Mouse (Mus musculus) forebrain, embryonic 10.5 days (tissue): ENCODE measurements around the gene Fhit. TPM values are rescaled to one million over a fixed set of nuclear protein-coding genes. Genes with fewer than 3 reads are reported as not detected.
A peak's percentile ranks its signal among the peaks of the same experiment; 100 is the strongest.

Experiments
- DNase-seq: peaks from one replicate; pipeline ENCODE4 v3.0.0-alpha.2; 2017; ENCODE audit warnings: low spot score; ENCODE audit errors: extremely low spot score
- H3K27ac ChIP-seq: fragments of 300-500 bp; sonication (generic); 2 replicates; pipeline ENCODE4 v1.5.1; 2016; ENCODE audit warnings: mild to moderate bottlenecking
- H3K27me3 ChIP-seq: fragments of 300-500 bp; sonication (generic); 2 replicates; pipeline ENCODE4 v1.6.1; 2016; ENCODE audit warnings: mild to moderate bottlenecking; ENCODE audit not compliant: poor library complexity, severe bottlenecking
- H3K36me3 ChIP-seq: fragments of 300-500 bp; sonication (generic); replicated peaks from 2 replicates; pipeline ENCODE4 v1.6.1; 2016; ENCODE audit warnings: mild to moderate bottlenecking, moderate library complexity
- H3K4me1 ChIP-seq: fragments of 300-500 bp; sonication (generic); 2 replicates; pipeline ENCODE4 v1.6.1; 2016
- H3K4me3 ChIP-seq: fragments of 300-500 bp; sonication (generic); 2 replicates; pipeline ENCODE4 v1.5.1; 2016; ENCODE audit warnings: mild to moderate bottlenecking, moderate library complexity
- H3K9me3 ChIP-seq: fragments of 300-500 bp; sonication (generic); 2 replicates; pipeline ENCODE4 v1.6.1; 2016; ENCODE audit warnings: mild to moderate bottlenecking, moderate library complexity
- WGBS: fragments of 180-500 bp; shearing (Covaris S2); methylation state at CpG from one replicate; pipeline ENCODE4 v1.1.7; 2016; 5-methylcytosine and 5-hydroxymethylcytosine counted together
- polyA plus RNA-seq: library from polyadenylated mRNA; unstranded; fragments of >200 nt; fragmentation: Nextera tagmentation; extraction: Ambion mirVana; gene quantifications from 2 replicates; pipeline ENCODE4 v1.2.1, GENCODE M21; 2016

Fhit gene
- polyA plus RNA-seq, 1 experiment from 2014 or later = 1.4 TPM

DNA sequence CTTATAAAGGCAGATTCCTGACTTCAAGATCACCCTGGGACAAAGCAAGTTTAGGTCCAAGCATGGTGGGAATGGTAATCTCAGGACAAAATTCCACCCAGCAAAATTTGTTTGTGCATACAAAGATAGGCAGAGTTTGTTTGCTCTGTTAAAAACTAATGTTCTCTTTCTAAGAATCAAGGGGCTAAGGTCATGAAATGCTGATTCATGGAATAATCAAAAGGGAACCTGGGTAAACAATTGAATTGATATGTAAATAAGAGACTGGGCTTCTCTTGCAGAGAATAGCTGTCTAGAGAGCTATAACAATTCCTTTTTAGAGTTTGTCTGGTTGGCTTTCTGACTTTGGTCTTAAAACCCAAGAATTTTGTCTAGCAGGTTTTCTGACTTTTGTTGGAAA lies 647.8 kb downstream of the Fhit start:
- no peaks in the 10 kb centered on the region for H3K27me3 ChIP-seq
- H3K36me3 ChIP-seq = no peaks in the 10 kb centered on the region
- no peaks in the 10 kb centered on the region for H3K9me3 ChIP-seq
- no peak for DNase-seq
- H3K27ac ChIP-seq = no peak overlapping the region
- H3K4me1 ChIP-seq = no peaks in the 10 kb centered on the region
- no peak overlapping the region for H3K4me3 ChIP-seq

DNA sequence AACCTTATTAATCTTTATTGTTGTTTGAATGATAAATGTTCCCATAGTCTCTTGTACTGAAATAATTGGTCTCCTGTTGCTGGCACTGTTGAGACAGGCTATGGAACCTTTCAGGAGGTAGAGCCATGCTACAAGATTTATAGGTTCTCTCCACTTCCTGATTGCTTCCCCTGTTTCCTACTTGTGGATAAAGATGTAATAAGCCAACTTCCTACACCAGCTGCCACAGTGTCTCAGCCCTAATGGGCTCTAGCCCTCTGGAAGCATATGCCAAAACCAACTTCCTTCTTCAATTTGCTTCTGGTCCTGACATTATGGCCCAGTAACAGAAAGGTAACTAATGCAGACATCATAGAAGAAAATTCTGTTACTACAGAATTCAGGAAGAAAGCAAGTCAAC lies 652.6 kb downstream of the Fhit start:
- Histone ChIP-seq H3K27me3 (no peaks in the 10 kb centered on the region), H3K27ac (no peak overlapping the region), H3K4me1 (peaks cover 9% of the 10 kb centered on the region), H3K4me3 (no peak overlapping the region), H3K9me3 (no peaks in the 10 kb centered on the region), H3K36me3 (no peaks in the 10 kb centered on the region)
- DNase-seq = no peak

DNA sequence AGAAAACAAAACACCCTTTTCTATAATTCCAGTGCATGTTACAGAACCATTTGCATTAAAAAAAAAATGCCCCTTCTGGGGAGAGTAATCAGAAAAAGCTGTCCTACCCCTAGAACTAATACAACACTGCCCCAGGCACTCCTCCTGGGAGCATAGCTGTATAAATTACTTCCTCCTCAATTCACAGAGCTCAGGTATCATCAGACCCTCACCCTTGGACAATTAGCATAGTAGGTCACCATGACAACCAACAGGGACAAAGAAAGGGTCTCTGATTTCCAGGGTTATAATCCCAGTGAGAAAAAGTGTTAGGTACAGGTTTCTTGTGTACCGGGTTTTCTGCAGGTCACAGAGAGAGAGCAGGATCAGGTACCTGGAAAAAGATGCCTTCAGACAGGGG lies 654.3 kb downstream of the Fhit start:
- Histone ChIP-seq H3K4me3 (no peak overlapping the region), H3K27ac (no peak overlapping the region), H3K4me1 (peaks cover 9% of the 10 kb centered on the region), H3K27me3 (no peaks in the 10 kb centered on the region), H3K36me3 (no peaks in the 10 kb centered on the region), H3K9me3 (no peaks in the 10 kb centered on the region)
- 53% methylated on average over 1 of the region's 1 CpGs for WGBS
- no peak for DNase-seq

DNA sequence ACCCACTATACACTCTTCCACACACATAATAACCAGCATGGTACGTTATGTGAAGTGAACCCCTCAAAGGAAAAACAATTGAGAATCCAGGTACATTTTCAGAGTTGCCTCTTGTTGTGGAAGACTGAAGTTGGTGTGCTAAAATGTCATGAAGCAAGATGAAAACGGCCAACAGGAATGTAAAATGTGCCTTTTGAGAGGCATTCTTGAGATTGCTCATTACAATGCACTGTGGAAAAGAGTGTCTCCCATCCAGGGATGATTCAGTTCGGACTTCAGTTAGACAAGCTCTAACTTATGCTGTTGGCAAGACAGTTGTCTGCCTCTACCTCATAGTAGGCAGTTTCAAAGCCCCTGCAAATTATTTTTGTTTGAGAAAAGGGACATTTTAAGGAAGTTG lies 676.0 kb downstream of the Fhit start:
- Histone ChIP-seq H3K9me3 (no peaks in the 10 kb centered on the region), H3K27ac (no peak overlapping the region), H3K36me3 (no peaks in the 10 kb centered on the region), H3K4me1 (no peaks in the 10 kb centered on the region), H3K4me3 (no peak overlapping the region), H3K27me3 (no peaks in the 10 kb centered on the region)
- no peak for DNase-seq
- 88% methylated on average over 3 of the region's 3 CpGs for WGBS

DNA sequence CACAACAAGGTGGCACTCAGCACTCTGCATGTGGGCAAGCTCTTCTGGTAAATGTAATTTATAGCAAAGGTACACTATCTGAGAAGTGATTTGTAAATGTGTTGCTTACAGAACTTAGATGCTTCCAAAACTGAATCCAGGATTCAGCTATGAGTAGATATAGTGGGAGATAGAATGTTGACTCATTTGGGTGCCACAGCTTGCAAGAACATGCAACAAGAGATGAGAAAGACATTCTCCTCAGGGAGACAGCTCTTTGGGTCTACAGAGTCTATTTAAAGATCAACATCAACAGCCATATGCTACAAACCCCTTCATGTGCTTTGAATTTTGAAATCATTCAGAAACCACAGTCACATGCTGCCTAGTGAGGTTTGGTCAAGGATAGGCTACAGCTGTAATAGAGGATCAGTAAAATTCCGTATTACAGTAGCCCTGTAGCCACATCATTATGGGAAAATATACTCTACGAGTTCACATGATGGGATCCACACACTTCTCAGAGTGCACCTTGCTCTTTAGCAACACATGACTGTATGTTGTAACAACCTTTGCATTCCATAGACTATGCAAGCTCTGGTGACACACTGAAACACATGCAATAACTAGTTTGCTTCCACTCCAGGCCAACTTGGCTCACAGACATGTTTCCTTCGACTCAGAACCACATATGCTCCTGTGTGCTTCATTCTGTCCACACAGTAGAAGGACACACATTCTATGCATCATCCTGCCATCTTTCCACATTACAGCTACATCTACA lies 678.8 kb downstream of the Fhit start:
- Histone ChIP-seq H3K36me3 (no peaks in the 10 kb centered on the region), H3K27me3 (no peaks in the 10 kb centered on the region), H3K27ac (no peak overlapping the region), H3K9me3 (no peaks in the 10 kb centered on the region), H3K4me3 (no peak overlapping the region), H3K4me1 (no peaks in the 10 kb centered on the region)
- 86% methylated on average over 3 of the region's 3 CpGs for WGBS
- no peak for DNase-seq

DNA sequence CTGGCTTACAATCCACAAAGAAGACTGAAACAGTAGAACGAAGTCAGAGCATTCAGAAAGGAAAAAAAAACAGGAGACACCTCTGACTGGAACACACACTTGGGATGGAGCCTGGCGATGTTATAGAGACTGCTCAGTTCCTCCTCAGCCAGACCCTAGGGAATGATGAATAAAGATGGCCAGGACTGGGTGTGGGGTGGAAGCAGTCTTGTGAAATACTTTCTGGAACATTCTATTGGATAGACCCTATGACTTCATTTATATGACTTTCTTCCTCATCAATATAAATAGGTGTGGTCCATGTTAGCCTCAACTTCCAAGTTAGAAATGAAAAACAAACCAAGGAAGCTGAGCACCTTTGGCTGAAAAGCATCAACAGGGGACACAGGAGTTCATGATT lies 680.5 kb downstream of the Fhit start:
- WGBS = 83% methylated on average over 2 of the region's 2 CpGs
- H3K27me3 ChIP-seq = no peaks in the 10 kb centered on the region
- no peaks in the 10 kb centered on the region for H3K9me3 ChIP-seq
- H3K4me1 ChIP-seq = no peaks in the 10 kb centered on the region
- no peak for DNase-seq
- no peak overlapping the region for H3K4me3 ChIP-seq
- no peak overlapping the region for H3K27ac ChIP-seq
- H3K36me3 ChIP-seq = no peaks in the 10 kb centered on the region

DNA sequence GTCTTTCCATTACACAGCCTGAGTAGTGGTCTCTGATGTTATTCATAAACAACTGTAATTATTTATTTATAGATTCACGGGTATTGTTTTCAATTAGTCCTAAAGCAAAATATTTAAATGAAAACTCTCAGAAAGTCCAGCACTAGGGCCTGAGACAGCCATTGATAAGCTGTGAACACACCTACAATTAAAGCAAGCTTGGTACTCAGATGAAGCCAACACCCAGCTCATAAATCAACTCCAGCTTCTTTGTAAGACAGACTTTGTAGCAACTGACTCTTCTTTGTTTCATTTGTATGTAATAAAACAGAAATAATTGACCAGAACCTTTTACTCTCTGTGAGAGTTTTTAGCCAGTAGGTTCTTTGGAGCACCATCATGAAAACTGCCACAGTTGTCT lies 681.2 kb downstream of the Fhit start:
- 85% methylated on average over 1 of the region's 1 CpGs for WGBS
- no peak for DNase-seq
- H3K4me3 ChIP-seq = no peak overlapping the region
- H3K36me3 ChIP-seq = no peaks in the 10 kb centered on the region
- H3K27me3 ChIP-seq = no peaks in the 10 kb centered on the region
- no peaks in the 10 kb centered on the region for H3K9me3 ChIP-seq
- H3K4me1 ChIP-seq = no peaks in the 10 kb centered on the region
- no peak overlapping the region for H3K27ac ChIP-seq

DNA sequence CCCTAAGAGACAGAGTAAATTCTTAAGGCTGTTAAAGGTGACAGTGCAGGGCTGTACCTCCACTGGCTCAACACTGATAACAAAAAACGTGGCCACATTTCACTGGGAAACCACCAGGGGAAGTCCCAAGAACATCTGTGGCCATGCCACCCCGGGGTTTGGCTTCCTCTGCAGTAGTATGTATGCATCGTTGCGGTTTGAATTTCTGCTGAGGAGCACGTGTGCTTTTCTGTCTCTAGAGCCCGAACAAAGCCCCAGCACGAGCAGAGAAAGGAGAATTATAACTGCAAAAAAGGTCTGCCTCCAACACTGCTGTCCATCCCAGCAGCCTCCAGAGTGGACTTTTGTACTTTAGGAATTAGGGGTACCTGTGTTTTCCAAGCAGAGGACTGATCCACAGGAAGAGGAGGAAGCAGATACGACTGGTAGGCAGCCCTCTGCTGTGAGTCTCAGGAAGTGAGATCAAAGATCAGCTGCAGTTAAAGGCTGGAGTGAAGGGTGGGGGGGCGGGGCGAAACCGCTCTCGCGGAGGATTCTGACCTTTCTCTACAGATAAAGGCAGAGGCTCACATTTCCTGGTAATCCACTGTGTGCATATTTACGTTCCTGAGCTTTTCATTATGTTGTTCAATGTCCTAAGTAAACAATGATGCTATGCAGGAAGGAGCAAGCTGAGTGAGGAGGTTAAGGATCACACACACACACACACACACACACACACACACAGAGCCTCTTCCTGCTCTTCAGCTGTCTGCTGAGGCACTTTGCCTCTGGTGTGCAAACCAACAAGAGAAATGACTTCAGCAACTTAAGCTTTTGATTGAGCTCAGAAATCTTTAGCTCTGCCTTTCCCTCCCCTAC lies 708.6 kb downstream of the Fhit start:
- WGBS = 22% methylated on average over 14 of the region's 14 CpGs
- peaks cover 15% of the 10 kb centered on the region for H3K4me1 ChIP-seq
- peak; percentile 38 for DNase-seq
- no peaks in the 10 kb centered on the region for H3K9me3 ChIP-seq
- H3K27ac ChIP-seq = peak overlapping the region; percentile 80
- no peaks in the 10 kb centered on the region for H3K27me3 ChIP-seq
- H3K36me3 ChIP-seq = no peaks in the 10 kb centered on the region
- H3K4me3 ChIP-seq = peak overlapping the region; percentile 35

DNA sequence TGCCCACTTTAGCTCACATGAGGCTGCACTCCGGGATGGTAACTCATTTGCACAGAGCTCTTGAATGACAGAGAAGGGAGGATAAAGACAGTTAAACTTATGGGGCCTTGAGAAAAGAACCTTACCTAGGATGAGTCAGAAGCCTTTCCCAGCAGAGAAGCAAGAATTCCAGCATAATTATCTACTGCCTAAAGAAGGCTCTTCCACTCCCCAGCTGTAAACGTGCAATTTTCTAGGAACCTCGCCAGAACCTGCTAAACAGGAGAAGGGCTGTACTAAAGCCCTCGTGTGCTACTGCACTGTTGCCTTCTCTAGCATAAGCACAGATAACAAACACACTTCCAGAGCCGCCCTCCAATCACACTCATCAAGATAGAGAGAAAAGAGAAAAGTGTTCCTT lies 709.6 kb downstream of the Fhit start:
- H3K27me3 ChIP-seq = no peaks in the 10 kb centered on the region
- H3K27ac ChIP-seq = no peak overlapping the region
- H3K4me1 ChIP-seq = peaks cover 15% of the 10 kb centered on the region
- no peak overlapping the region for H3K4me3 ChIP-seq
- 88% methylated on average over 5 of the region's 5 CpGs for WGBS
- no peak for DNase-seq
- H3K36me3 ChIP-seq = no peaks in the 10 kb centered on the region
- H3K9me3 ChIP-seq = no peaks in the 10 kb centered on the region

DNA sequence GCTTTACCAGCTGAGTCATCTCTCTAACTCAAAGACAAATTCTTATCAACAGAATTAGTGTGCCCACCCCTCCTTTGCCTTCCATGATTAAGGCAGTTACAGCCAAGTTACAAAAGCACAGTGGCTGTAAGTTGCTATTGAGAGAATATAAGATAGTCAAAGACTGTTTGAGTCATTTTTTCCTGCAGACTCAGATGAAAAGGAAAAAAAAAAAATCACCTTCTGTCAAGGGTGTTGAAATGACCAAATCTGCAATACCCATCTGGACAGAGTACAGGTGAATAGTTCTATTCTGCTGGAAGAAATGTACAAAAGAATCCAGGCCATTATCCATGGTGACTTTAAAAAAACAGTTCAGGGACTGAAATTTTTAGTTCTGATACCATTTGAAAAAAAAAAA lies 716.5 kb downstream of the Fhit start:
- H3K4me3 ChIP-seq = no peak overlapping the region
- no peak overlapping the region for H3K27ac ChIP-seq
- H3K9me3 ChIP-seq = no peaks in the 10 kb centered on the region
- H3K4me1 ChIP-seq = no peaks in the 10 kb centered on the region
- no peaks in the 10 kb centered on the region for H3K27me3 ChIP-seq
- no peak for DNase-seq
- H3K36me3 ChIP-seq = no peaks in the 10 kb centered on the region

DNA sequence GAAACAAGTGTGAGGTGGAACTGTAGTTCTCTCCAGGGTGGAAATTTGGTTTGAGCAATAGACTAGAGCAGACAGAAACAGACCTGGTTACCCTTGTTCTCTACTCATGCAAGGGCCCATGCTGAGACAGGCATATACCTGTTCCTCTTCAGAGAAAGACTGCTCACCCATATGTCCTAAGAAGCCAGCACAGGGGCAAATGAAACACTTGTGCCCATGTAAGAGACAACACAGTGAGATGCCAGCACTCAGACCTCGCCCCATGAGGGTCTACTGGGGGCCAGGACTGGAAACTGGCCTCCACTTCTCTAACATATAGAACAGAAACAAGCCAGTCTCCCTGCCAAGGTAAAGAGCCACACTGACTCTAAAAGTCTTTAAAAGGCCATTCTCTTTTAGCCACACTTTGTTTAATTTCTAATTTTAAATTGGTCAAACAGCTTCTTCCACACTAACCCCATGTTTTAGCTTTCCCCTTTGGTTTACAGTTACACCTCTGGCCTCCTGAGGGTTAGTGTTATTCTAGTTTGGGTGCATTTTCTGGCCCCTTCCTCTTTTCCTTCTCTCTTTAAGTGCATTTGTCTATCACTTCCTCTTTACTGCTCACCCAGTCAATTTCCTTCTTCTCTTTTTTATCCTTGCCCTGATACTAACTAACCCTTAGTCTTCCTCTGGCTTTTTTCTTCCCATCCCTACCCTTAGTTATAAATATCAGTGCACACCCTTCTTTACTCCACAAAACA lies 722.7 kb downstream of the Fhit start:
- no peaks in the 10 kb centered on the region for H3K4me1 ChIP-seq
- H3K27ac ChIP-seq = no peak overlapping the region
- no peak overlapping the region for H3K4me3 ChIP-seq
- WGBS = 71% methylated on average over 1 of the region's 1 CpGs
- DNase-seq = no peak
- H3K36me3 ChIP-seq = no peaks in the 10 kb centered on the region
- H3K9me3 ChIP-seq = no peaks in the 10 kb centered on the region
- no peaks in the 10 kb centered on the region for H3K27me3 ChIP-seq

DNA sequence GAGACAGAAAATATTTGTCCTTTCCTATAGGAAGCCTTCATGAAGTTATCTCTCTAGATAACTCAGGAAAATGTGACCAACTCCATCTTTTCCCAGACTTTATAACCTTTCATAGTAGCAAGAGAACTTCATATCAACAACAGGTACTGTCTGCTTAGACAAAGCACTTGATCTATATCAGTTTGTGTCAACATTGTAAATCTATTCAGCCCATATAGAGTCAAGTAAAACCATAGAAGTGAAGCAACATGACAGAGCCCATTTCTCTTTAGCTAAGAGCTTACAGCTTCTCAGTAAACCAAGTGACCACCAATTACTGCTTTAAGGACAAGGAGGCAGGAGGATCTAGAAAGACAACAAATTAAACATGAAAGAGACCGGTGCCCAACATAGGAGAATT lies 725.6 kb downstream of the Fhit start:
- no peaks in the 10 kb centered on the region for H3K4me1 ChIP-seq
- no peaks in the 10 kb centered on the region for H3K27me3 ChIP-seq
- WGBS = 100% methylated on average over 1 of the region's 1 CpGs
- no peaks in the 10 kb centered on the region for H3K9me3 ChIP-seq
- H3K36me3 ChIP-seq = no peaks in the 10 kb centered on the region
- DNase-seq = no peak
- H3K27ac ChIP-seq = no peak overlapping the region
- no peak overlapping the region for H3K4me3 ChIP-seq

- Histone ChIP-seq H3K27me3 (no peaks in the 10 kb centered on the region), H3K4me3 (no peak overlapping the region), H3K27ac (no peak overlapping the region), H3K4me1 (no peaks in the 10 kb centered on the region), H3K9me3 (no peaks in the 10 kb centered on the region), H3K36me3 (no peaks in the 10 kb centered on the region)
- DNase-seq = no peak
- WGBS = 90% methylated on average over 2 of the region's 2 CpGs
Measured at GRCm38 (mm10) chr14:10432502-10432901, 729.3 kb downstream of the Fhit start.
